ENCODE assay signal across 7 mouse cellular contexts in the genomic region with DNA sequence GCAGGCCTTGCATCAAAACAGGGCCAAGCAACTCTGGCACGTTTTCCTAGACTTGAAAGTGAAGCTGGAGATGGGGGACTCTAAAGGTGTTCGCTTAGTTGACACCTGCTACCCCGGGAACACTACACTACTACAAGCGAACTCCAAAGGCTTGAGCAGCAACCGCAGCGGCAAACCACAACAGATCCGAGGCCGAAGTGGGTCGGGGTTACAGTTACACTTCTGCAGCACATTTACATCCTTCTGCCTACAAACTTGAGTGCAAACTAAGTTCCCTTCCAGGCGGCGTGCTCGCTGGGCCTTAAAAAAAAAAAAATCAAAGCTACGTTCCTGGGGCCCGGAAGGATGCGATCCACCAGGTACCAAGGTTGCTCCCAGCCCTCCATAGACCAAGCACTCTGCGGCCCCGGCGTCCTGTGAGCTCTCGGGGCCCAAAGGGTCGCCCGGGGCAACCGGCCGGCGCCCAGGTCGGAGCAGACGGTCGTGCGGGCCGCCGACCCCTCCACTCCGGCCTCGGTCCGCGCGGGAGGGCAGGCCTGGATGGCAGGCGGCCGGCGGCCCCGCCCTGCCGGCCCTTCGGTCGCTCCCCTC. TPM values are rescaled to one million over a fixed set of nuclear protein-coding genes. Genes with fewer than 3 reads are reported as not detected.
A peak's percentile ranks its signal among the peaks of the same experiment; 100 is the strongest.
DNase-seq lines count a peak whose midpoint lies in the region; ATAC-seq lines count a peak whose summit lies in the region.

No protein-coding gene starts in this region.

- no peaks in the 10 kb centered on the region for H3K36me3 ChIP-seq in forebrain, embryonic 13.5 days (ENCODE audit: poor library complexity, severe bottlenecking)
- H3K36me3 ChIP-seq in intestine, embryonic 16.5 days (ENCODE audit: control insufficient read depth, insufficient read depth, low read length), result no peaks in the 10 kb centered on the region
- H3K36me3 ChIP-seq in megakaryocyte, embryonic 14.5 days (replicated peaks; ENCODE audit: low read length), result peaks cover 25% of the 10 kb centered on the region

- peak; percentile 28 for DNase-seq in right cerebral cortex, postnatal 14 days
- DNase-seq in right cerebral cortex, postnatal 36 days (ENCODE audit: low spot score in 2 of 2), result no peak
- DNase-seq in adrenal gland, postnatal 14 days, result peak; percentile 39
- DNase-seq in testis, postnatal 10 days (ENCODE audit: low spot score), result peak; percentile 65

- peak overlapping the region; percentile 94 for H3K27ac ChIP-seq in forebrain, embryonic 13.5 days
- H3K27ac ChIP-seq in intestine, embryonic 16.5 days (ENCODE audit: low read length), result peak overlapping the region; percentile 98

- 1% methylated on average over 42 of the region's 42 CpGs for WGBS in forebrain, embryonic 13.5 days
- WGBS in intestine, embryonic 16.5 days, result under 1% methylated on average over 35 of the region's 42 CpGs

- H3K27me3 ChIP-seq in forebrain, embryonic 13.5 days, result no peaks in the 10 kb centered on the region
- H3K27me3 ChIP-seq in intestine, embryonic 16.5 days (replicated peaks; ENCODE audit: control insufficient read depth, insufficient read depth, low read length), result no peaks in the 10 kb centered on the region
- H3K27me3 ChIP-seq in megakaryocyte, embryonic 14.5 days (replicated peaks), result peaks cover 19% of the 10 kb centered on the region

- H3K4me3 ChIP-seq in forebrain, embryonic 13.5 days, result peak overlapping the region; percentile 89
- H3K4me3 ChIP-seq in intestine, embryonic 16.5 days (ENCODE audit: low read length), result peak overlapping the region; percentile 87
- H3K4me3 ChIP-seq in megakaryocyte, embryonic 14.5 days (replicated peaks), result peak overlapping the region; percentile 96

- peak overlapping the region; percentile 71 for H3K4me2 ChIP-seq in forebrain, embryonic 13.5 days
- H3K4me2 ChIP-seq in intestine, embryonic 16.5 days (ENCODE audit: low read depth, low read length), result peak overlapping the region; percentile 69

- H3K4me1 ChIP-seq in forebrain, embryonic 13.5 days, result peaks cover 35% of the 10 kb centered on the region
- peaks cover 18% of the 10 kb centered on the region for H3K4me1 ChIP-seq in intestine, embryonic 16.5 days (ENCODE audit: control insufficient read depth, insufficient read depth, low read length)
- H3K4me1 ChIP-seq in megakaryocyte, embryonic 14.5 days, result peaks cover 57% of the 10 kb centered on the region

- peak; percentile 44; the same call in 1 of the 2 replicates for ATAC-seq in forebrain, embryonic 13.5 days
- peak; percentile 62 for ATAC-seq in intestine, embryonic 16.5 days

- no peaks in the 10 kb centered on the region for H3K9me3 ChIP-seq in forebrain, embryonic 13.5 days (replicated peaks)
- no peaks in the 10 kb centered on the region for H3K9me3 ChIP-seq in intestine, embryonic 16.5 days (ENCODE audit: control insufficient read depth, low read length)
- no peaks in the 10 kb centered on the region for H3K9me3 ChIP-seq in megakaryocyte, embryonic 14.5 days

- peak overlapping the region; percentile 97 for H3K9ac ChIP-seq in forebrain, embryonic 13.5 days
- H3K9ac ChIP-seq in intestine, embryonic 16.5 days (ENCODE audit: low read depth, low read length), result peak overlapping the region; percentile 96

RNA-seq across cellular contexts. Expression of gene Sec24b, which starts 1.5 kb away (rescaled TPM):
- 56.0 and 66.4 TPM in 2 replicates for total RNA-seq in adrenal gland, postnatal 14 days (2021)
- 23.9 and 29.1 TPM in 2 replicates for polyA plus RNA-seq in forebrain, embryonic 13.5 days (2015; fragmentation: Nextera tagmentation; extraction: Ambion mirVana)
- 25.4 and 26.8 TPM in 2 replicates for polyA plus RNA-seq in intestine, embryonic 16.5 days (2015; fragmentation: Nextera tagmentation; extraction: Ambion mirVana)
- 52.7 and 60.4 TPM in 2 replicates for polyA plus RNA-seq in megakaryocyte, embryonic 14.5 days (2012; ENCODE audit: insufficient read depth, low replicate concordance)

Comparison
In these comparisons a context has a peak if more than half of its experiments do, and no peak if none do; other contexts are left out.
1. DNase-seq: peak in right cerebral cortex, postnatal 14 days (single experiment), adrenal gland, postnatal 14 days (single experiment) and testis, postnatal 10 days (single experiment); none in right cerebral cortex, postnatal 36 days (0 of 2).
2. Peak in every context shown above with its lines, with median percentiles within 50 percentile points of each other: H3K4me3 ChIP-seq.